Mouse (Mus musculus) forebrain, embryonic 10.5 days (tissue): ENCODE data around the gene Btbd11. TPM values are rescaled to one million over a fixed set of nuclear protein-coding genes. Genes with fewer than 3 reads are reported as not detected.

Source experiments
- DNase-seq: peaks from one replicate; pipeline ENCODE4 v3.0.0-alpha.2; 2017; ENCODE audit warnings: low spot score; ENCODE audit errors: extremely low spot score
- H3K27ac ChIP-seq: fragments of 300-500 bp; sonication (generic); 2 replicates; pipeline ENCODE4 v1.5.1; 2016; ENCODE audit warnings: mild to moderate bottlenecking
- H3K27me3 ChIP-seq: fragments of 300-500 bp; sonication (generic); 2 replicates; pipeline ENCODE4 v1.6.1; 2016; ENCODE audit warnings: mild to moderate bottlenecking; ENCODE audit not compliant: poor library complexity, severe bottlenecking
- H3K36me3 ChIP-seq: fragments of 300-500 bp; sonication (generic); replicated peaks from 2 replicates; pipeline ENCODE4 v1.6.1; 2016; ENCODE audit warnings: mild to moderate bottlenecking, moderate library complexity
- H3K4me1 ChIP-seq: fragments of 300-500 bp; sonication (generic); 2 replicates; pipeline ENCODE4 v1.6.1; 2016
- H3K4me3 ChIP-seq: fragments of 300-500 bp; sonication (generic); 2 replicates; pipeline ENCODE4 v1.5.1; 2016; ENCODE audit warnings: mild to moderate bottlenecking, moderate library complexity
- H3K9me3 ChIP-seq: fragments of 300-500 bp; sonication (generic); 2 replicates; pipeline ENCODE4 v1.6.1; 2016; ENCODE audit warnings: mild to moderate bottlenecking, moderate library complexity
- WGBS: fragments of 180-500 bp; shearing (Covaris S2); methylation state at CpG from one replicate; pipeline ENCODE4 v1.1.7; 2016; 5-methylcytosine and 5-hydroxymethylcytosine counted together
- polyA plus RNA-seq: library from polyadenylated mRNA; unstranded; fragments of >200 nt; fragmentation: Nextera tagmentation; extraction: Ambion mirVana; gene quantifications from 2 replicates; pipeline ENCODE4 v1.2.1, GENCODE M21; 2016

Gene Btbd11
- polyA plus RNA-seq, 1 experiment from 2014 or later: 4.1 TPM

GRCm38 (mm10) chr10:85387219-85388070 lies 831 bp downstream of the Btbd11 start:
- Histone ChIP-seq H3K9me3 (no peaks in the 10 kb centered on the region), H3K4me3 (peak overlapping the region; percentile 64), H3K27ac (peak overlapping the region; percentile 83), H3K4me1 (peaks cover 39% of the 10 kb centered on the region), H3K36me3 (no peaks in the 10 kb centered on the region), H3K27me3 (peaks cover 51% of the 10 kb centered on the region)
- WGBS: under 1% methylated on average over 78 of the region's 78 CpGs
- DNase-seq: peak; percentile 69

GRCm38 (mm10) chr10:85388071-85388750 lies 1.6 kb downstream of the Btbd11 start:
- H3K27ac ChIP-seq: peak overlapping the region; percentile 83
- peak overlapping the region; percentile 64 for H3K4me3 ChIP-seq
- no peaks in the 10 kb centered on the region for H3K9me3 ChIP-seq
- peak; percentile 34 for DNase-seq
- WGBS: under 1% methylated on average over 50 of the region's 50 CpGs
- peaks cover 51% of the 10 kb centered on the region for H3K27me3 ChIP-seq
- peaks cover 39% of the 10 kb centered on the region for H3K4me1 ChIP-seq
- no peaks in the 10 kb centered on the region for H3K36me3 ChIP-seq

- H3K9me3 ChIP-seq: no peaks in the 10 kb centered on the region
- no peaks in the 10 kb centered on the region for H3K36me3 ChIP-seq
- H3K27me3 ChIP-seq: peaks cover 51% of the 10 kb centered on the region
- H3K27ac ChIP-seq: no peak overlapping the region
- H3K4me3 ChIP-seq: peak overlapping the region; percentile 64
- under 1% methylated on average over 9 of the region's 9 CpGs for WGBS
- peaks cover 42% of the 10 kb centered on the region for H3K4me1 ChIP-seq
- peak; percentile 70 for DNase-seq
These were observed 2.1 kb downstream of the Btbd11 start for GRCm38 (mm10) chr10:85388751-85389115.

GRCm38 (mm10) chr10:85389286-85390139 lies 2.9 kb downstream of the Btbd11 start:
- Histone ChIP-seq H3K9me3 (no peaks in the 10 kb centered on the region), H3K36me3 (no peaks in the 10 kb centered on the region), H3K27ac (no peak overlapping the region), H3K27me3 (peaks cover 44% of the 10 kb centered on the region), H3K4me1 (peaks cover 43% of the 10 kb centered on the region), H3K4me3 (peak overlapping the region; percentile 64)
- DNase-seq: peak; percentile 21
- 48% methylated on average over 23 of the region's 23 CpGs for WGBS

GRCm38 (mm10) chr10:85393016-85393415 lies 6.4 kb downstream of the Btbd11 start:
- H3K27ac ChIP-seq: no peak overlapping the region
- DNase-seq: no peak
- H3K4me3 ChIP-seq: no peak overlapping the region
- H3K36me3 ChIP-seq: no peaks in the 10 kb centered on the region
- H3K9me3 ChIP-seq: no peaks in the 10 kb centered on the region
- WGBS: 67% methylated on average over 6 of the region's 6 CpGs
- H3K27me3 ChIP-seq: peaks cover 19% of the 10 kb centered on the region
- H3K4me1 ChIP-seq: peaks cover 34% of the 10 kb centered on the region

- H3K27ac ChIP-seq: no peak overlapping the region
- H3K36me3 ChIP-seq: no peaks in the 10 kb centered on the region
- no peak for DNase-seq
- H3K4me1 ChIP-seq: peaks cover 18% of the 10 kb centered on the region
- WGBS: 70% methylated on average over 4 of the region's 4 CpGs
- peaks cover 3% of the 10 kb centered on the region for H3K27me3 ChIP-seq
- no peaks in the 10 kb centered on the region for H3K9me3 ChIP-seq
- H3K4me3 ChIP-seq: no peak overlapping the region
These were observed 7.9 kb downstream of the Btbd11 start for GRCm38 (mm10) chr10:85394558-85394957.

- no peak for DNase-seq
- Histone ChIP-seq H3K36me3 (no peaks in the 10 kb centered on the region), H3K27ac (no peak overlapping the region), H3K4me1 (no peaks in the 10 kb centered on the region), H3K9me3 (no peaks in the 10 kb centered on the region), H3K27me3 (no peaks in the 10 kb centered on the region), H3K4me3 (no peak overlapping the region)
- 82% methylated on average over 3 of the region's 3 CpGs for WGBS
These were observed 24.5 kb downstream of the Btbd11 start for GRCm38 (mm10) chr10:85411120-85411519.

- DNase-seq: no peak
- H3K4me3 ChIP-seq: no peak overlapping the region
- H3K4me1 ChIP-seq: peaks cover 11% of the 10 kb centered on the region
- H3K27me3 ChIP-seq: no peaks in the 10 kb centered on the region
- 70% methylated on average over 15 of the region's 15 CpGs for WGBS
- peak overlapping the region; percentile 12 for H3K27ac ChIP-seq
- no peaks in the 10 kb centered on the region for H3K9me3 ChIP-seq
- no peaks in the 10 kb centered on the region for H3K36me3 ChIP-seq
These were observed 34.4 kb downstream of the Btbd11 start for GRCm38 (mm10) chr10:85420851-85421628.

GRCm38 (mm10) chr10:85421629-85422012 lies 35.0 kb downstream of the Btbd11 start:
- DNase-seq: no peak
- H3K4me3 ChIP-seq: no peak overlapping the region
- no peaks in the 10 kb centered on the region for H3K36me3 ChIP-seq
- peaks cover 11% of the 10 kb centered on the region for H3K4me1 ChIP-seq
- H3K27ac ChIP-seq: no peak overlapping the region
- no peaks in the 10 kb centered on the region for H3K27me3 ChIP-seq
- 83% methylated on average over 4 of the region's 4 CpGs for WGBS
- no peaks in the 10 kb centered on the region for H3K9me3 ChIP-seq

GRCm38 (mm10) chr10:85425756-85426155 lies 39.1 kb downstream of the Btbd11 start:
- Histone ChIP-seq H3K27me3 (no peaks in the 10 kb centered on the region), H3K9me3 (no peaks in the 10 kb centered on the region), H3K4me1 (peaks cover 10% of the 10 kb centered on the region), H3K36me3 (no peaks in the 10 kb centered on the region), H3K4me3 (no peak overlapping the region), H3K27ac (no peak overlapping the region)
- DNase-seq: no peak
- 71% methylated on average over 2 of the region's 2 CpGs for WGBS

GRCm38 (mm10) chr10:85437217-85437616 lies 50.6 kb downstream of the Btbd11 start:
- H3K9me3 ChIP-seq: peaks cover 4% of the 10 kb centered on the region; the same call in 1 of the 2 replicates
- H3K4me1 ChIP-seq: no peaks in the 10 kb centered on the region
- H3K27ac ChIP-seq: no peak overlapping the region
- H3K4me3 ChIP-seq: no peak overlapping the region
- 89% methylated on average over 3 of the region's 3 CpGs for WGBS
- DNase-seq: no peak
- no peaks in the 10 kb centered on the region for H3K27me3 ChIP-seq
- H3K36me3 ChIP-seq: no peaks in the 10 kb centered on the region

- Histone ChIP-seq H3K27me3 (peaks cover 9% of the 10 kb centered on the region; the same call in 1 of the 2 replicates), H3K27ac (no peak overlapping the region)
- WGBS: 89% methylated on average over 3 of the region's 3 CpGs
These were observed 56.8 kb downstream of the Btbd11 start for GRCm38 (mm10) chr10:85443371-85443770.

More at GRCm38 (mm10) chr10:85443371-85443770, 56.8 kb downstream of the Btbd11 start:
- no peaks in the 10 kb centered on the region for H3K4me1 ChIP-seq
- H3K9me3 ChIP-seq: no peaks in the 10 kb centered on the region
- H3K4me3 ChIP-seq: no peak overlapping the region
- DNase-seq: no peak
- no peaks in the 10 kb centered on the region for H3K36me3 ChIP-seq
